Mouse (Mus musculus): ENCODE results near the gene Bcl10. TPM values are rescaled to one million over a fixed set of nuclear protein-coding genes. Genes with fewer than 3 reads are reported as not detected.

Bcl10 gene
- polyA plus RNA-seq, 1 experiment: 15.0 TPM

GRCm38 (mm10) chr3:145969031-145969501 is 46.5 kb downstream of the Bcl10 start:
- TF ChIP-seq POLR2A (IDR thresholded peaks at IDR 0.05; ENCODE audit: borderline replicate concordance, insufficient read depth, low read length) (no peak), CTCF (IDR thresholded peaks at IDR 0.05; ENCODE audit: borderline replicate concordance, insufficient read depth, low read depth, low read length) (no peak)
- WGBS: 37% methylated on average over 14 of the region's 14 CpGs
- no peak for DNase-seq
- H3K4me3 ChIP-seq (replicated peaks; ENCODE audit: insufficient read depth, low read depth, low read length): no peak overlapping the region
- no peaks in the 10 kb centered on the region for H3K27me3 ChIP-seq (ENCODE audit: control insufficient read depth, insufficient read depth, low read length)
- no peaks in the 10 kb centered on the region for H3K4me1 ChIP-seq (ENCODE audit: control insufficient read depth, insufficient read depth, low read length)
- no peak overlapping the region for H3K27ac ChIP-seq (ENCODE audit: insufficient read depth, low read length)

DNA sequence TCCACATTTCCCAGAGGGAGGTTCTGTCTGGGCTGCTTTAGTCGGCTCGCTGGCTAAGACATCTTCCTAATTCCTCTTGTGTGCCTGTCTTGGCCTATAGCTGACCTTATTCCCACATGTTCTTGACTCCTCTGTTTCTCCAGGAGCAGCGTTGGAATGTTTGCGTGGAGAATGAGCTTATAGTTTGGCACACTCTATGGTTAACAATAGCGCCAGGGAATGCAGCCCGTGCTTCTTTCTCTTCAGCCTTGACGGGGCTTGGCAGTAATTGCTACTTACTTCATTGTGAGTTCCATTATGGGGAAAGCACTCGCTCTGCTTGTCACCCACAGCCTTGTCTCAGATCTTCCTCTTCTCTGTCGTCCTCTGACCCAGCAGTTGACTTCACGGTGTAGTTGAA is 48.9 kb downstream of the Bcl10 start:
- 17% methylated on average over 10 of the region's 10 CpGs for WGBS
- TF ChIP-seq POLR2A (IDR thresholded peaks at IDR 0.05; ENCODE audit: borderline replicate concordance, insufficient read depth, low read length) (no peak), CTCF (IDR thresholded peaks at IDR 0.05; ENCODE audit: borderline replicate concordance, insufficient read depth, low read depth, low read length) (no peak)
- Histone ChIP-seq H3K4me3 (replicated peaks; ENCODE audit: insufficient read depth, low read depth, low read length) (no peak overlapping the region), H3K4me1 (ENCODE audit: control insufficient read depth, insufficient read depth, low read length) (no peaks in the 10 kb centered on the region), H3K27me3 (ENCODE audit: control insufficient read depth, insufficient read depth, low read length) (no peaks in the 10 kb centered on the region), H3K27ac (ENCODE audit: insufficient read depth, low read length) (no peak overlapping the region)
- no peak for DNase-seq

DNA sequence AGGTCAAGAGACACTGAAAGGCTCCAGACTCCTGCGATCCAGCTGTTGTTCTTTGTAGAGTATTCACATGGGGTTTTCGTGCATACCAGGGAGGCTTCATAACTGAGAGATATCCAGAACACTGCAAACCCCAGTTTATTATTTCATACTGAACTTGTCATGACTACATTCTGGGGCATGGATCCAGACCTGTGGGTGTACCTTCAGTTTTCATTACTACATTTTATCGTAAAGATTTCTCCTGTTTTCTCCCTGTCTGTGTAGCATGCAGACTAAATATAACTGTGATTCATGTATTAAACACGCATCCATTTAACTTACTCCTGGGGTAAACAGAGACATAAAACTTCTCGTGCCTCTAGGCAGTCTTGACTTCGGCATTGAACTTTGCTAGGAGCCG is 52.4 kb downstream of the Bcl10 start:
- 92% methylated on average over 7 of the region's 7 CpGs for WGBS
- no peak overlapping the region for H3K4me3 ChIP-seq (replicated peaks; ENCODE audit: insufficient read depth, low read depth, low read length)
- no peak for TF ChIP-seq CTCF (IDR thresholded peaks at IDR 0.05; ENCODE audit: borderline replicate concordance, insufficient read depth, low read depth, low read length)
- TF ChIP-seq POLR2A (IDR thresholded peaks at IDR 0.05; ENCODE audit: borderline replicate concordance, insufficient read depth, low read length): no peak
- H3K27me3 ChIP-seq (ENCODE audit: control insufficient read depth, insufficient read depth, low read length): no peaks in the 10 kb centered on the region
- H3K4me1 ChIP-seq (ENCODE audit: control insufficient read depth, insufficient read depth, low read length): no peaks in the 10 kb centered on the region
- H3K27ac ChIP-seq (ENCODE audit: insufficient read depth, low read length): no peak overlapping the region
- DNase-seq: no peak

Other genes starting within 250 kb of the Bcl10 start
- gene Ddah1, start 164.1 kb upstream of the Bcl10 start, polyA plus RNA-seq (2012; rRNA removed): 69.3 and 70.3 TPM in 2 replicates
- gene 2410004B18Rik, start 15.2 kb downstream of the Bcl10 start, polyA plus RNA-seq (2012; rRNA removed): 44.3 and 47.9 TPM in 2 replicates
- gene Syde2, start 65.1 kb downstream of the Bcl10 start, polyA plus RNA-seq (2012; rRNA removed): 1.2 and 1.3 TPM in 2 replicates
- gene Wdr63, start 185.3 kb downstream of the Bcl10 start, polyA plus RNA-seq (2012; rRNA removed): 0.31 and 0.38 TPM in 2 replicates
- gene Mcoln3, start 194.6 kb downstream of the Bcl10 start, polyA plus RNA-seq (2012; rRNA removed): 0.07 and 0.40 TPM in 2 replicates
- 0.07 TPM in 1 of 2 replicates, not detected in the other for gene Mcoln2, start 227.0 kb downstream of the Bcl10 start, polyA plus RNA-seq (2012; rRNA removed)

Measured in cerebellum, adult 2 months (tissue).